Mouse (Mus musculus): ENCODE measurements around the gene Crkl.

Crkl gene

DNA sequence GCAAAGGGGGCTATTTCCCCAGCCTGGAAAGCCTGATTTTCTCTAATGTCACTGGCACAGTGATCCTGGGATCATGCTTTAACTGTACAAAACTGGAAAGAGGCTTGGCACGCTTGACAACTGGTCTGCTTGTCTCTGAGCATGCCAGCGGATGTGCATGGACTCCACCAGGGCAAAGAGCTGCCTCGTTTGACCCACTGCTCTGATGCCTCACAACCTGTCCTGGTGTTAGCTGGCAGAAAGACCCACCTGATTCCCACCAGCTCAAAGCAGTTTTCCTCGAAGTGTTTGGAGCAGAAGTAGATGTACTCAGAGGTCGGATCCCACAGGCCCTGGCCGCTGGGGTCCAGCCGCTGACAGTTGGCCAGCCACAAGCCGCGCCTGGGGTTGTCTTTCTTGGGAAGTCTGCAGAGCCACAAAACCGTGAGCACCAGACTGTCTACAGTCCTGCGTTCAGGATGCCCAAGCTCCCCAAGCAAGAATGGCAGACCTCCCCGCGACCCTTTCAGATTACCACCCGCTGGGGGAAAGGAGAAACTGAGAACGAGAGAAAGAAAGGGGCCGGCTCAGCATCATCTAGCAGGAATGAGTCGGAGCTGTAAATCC, 78.3 kb downstream of the Crkl start:
- peak in 1 of 2 experiments; percentile 52 for DNase-seq

DNA sequence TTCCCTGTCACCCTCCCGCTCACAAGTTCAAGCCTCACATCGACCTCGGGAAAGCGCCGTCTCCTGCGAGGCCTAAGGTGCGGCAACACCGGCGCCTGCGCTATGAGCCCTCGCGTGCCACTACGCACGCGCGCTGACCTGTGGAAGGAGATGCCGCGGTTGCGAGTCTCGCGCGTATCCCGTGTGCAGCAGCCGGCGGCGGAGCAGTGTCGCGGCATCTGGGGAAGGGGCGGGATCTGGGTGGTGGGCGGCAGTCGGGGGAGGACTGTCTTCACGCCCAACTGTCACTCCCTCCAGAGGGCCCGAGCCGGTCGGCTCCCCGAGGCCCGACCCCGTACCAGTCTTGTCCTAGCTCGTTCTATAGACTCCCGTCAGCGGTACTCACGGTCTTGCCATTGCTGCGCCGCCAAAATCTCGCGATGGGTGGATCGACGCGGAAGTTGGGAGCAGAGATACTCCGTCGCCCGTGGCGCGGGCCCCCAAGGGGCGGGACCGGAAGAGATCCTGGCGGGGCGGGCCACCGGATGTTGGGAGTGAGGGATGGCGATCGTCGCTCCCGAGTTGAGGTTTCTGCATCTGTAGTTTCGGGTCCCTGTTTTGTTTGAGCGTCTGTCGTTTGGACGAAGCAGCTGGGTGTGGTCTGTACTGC, 79.0 kb downstream of the Crkl start, which contains the start of gene Thap7:
Gene Thap7, minus strand, starts transcription at position 497 of the 649 bp plus-strand sequence.
- peak; percentile 97 to 98 for DNase-seq

DNA sequence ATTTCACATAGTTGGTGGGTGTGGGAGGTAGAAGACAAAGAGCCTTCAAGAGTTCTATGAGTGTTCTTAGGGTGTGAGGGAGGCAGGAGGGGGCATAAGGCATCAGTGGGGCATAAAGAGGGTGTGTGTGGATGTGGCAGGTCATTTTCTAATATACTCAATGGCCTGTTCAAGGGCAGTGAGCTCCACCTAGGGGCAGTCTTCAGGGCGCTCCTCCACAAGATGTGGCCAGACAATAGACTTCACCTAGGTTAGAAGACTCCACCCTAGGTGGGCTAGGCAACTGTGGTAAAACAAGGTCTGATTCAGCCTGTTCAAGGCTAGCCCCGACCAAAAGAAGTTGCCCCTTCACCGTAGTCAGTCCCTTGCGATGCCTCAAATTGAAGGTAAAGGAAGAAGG, 80.5 kb downstream of the Crkl start:
- DNase-seq, result peak; percentile 37 to 63

DNA sequence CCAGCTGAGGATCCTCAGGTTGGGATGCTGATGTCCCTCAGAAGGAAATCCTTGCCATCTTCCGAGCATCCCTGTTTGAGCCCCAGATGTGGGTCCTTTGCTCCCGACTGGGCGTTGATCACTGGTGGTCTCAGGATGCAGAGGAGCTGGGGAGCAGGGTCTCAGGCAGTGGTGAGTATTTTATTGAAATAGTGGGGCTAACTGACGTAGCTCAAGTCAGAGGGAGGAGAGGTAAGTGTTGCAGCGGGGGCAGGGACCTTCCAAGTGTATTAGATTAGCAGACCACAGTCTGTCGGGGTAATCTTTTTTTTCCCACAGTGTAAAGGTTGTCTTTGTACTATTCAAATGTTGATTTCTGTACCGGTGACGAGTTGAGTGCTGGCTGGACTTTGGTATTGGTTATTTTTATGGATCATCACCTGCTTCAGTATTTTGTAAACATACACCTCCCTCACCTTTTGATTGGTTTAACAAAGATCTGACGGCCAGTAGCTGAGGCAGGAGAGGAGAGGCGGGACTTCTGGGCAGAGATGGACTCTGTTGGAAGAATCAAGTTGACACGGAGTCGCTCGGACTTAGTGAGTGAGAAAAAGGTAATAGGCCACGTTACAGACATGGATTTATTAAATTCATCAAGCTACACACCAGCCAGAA, 81.0 kb downstream of the Crkl start:
- DNase-seq, result no peak

DNA sequence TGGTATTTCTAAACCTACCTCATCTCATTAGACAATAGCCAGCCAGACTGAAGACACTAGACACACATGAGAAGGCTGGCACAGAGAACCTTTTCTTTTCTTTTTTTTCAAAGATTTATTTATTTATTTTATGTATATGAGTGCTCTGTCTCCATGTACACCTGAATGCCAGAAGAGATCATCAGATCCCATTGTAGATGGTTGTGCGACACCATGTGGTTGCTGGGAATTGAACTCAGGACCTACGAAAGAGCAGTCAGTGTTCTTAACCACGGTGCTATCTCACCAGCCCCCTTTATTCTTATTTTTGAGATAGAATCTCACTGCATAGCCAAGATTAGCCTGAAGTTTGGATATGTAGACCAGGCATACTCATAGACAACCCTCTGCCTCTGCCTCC, 84.8 kb downstream of the Crkl start:
- DNase-seq, result peak in 1 of 2 experiments; percentile 57
